Mouse (Mus musculus) limb, embryonic 13.5 days (tissue): Measurements from ENCODE around the gene Insig2. TPM values are rescaled to one million over a fixed set of nuclear protein-coding genes. Genes with fewer than 3 reads are reported as not detected.

ENCODE experiments used
- ATAC-seq: fragments of 200-750 bp; cut with Nextera tagmentation; 2 replicates; pipeline ENCODE4 v1.8.0; 2017; ENCODE audit warnings: low read depth, moderate number of reproducible peaks, moderate TSS enrichment; ENCODE audit not compliant: low FRiP score
- H3K27ac ChIP-seq: fragments of 300-500 bp; sonication (generic); 2 replicates; pipeline ENCODE4 v1.5.1; 2015; ENCODE audit warnings: inconsistent platforms, mild to moderate bottlenecking, moderate library complexity
- H3K27me3 ChIP-seq: fragments of 300-500 bp; sonication (generic); 2 replicates; pipeline ENCODE4 v1.6.1; 2015; ENCODE audit warnings: mild to moderate bottlenecking, inconsistent platforms
- H3K36me3 ChIP-seq: fragments of 300-500 bp; sonication (generic); 2 replicates; pipeline ENCODE4 v1.6.1; 2015; ENCODE audit warnings: inconsistent platforms, mild to moderate bottlenecking, moderate library complexity
- H3K4me1 ChIP-seq: fragments of 300-500 bp; sonication (generic); 2 replicates; pipeline ENCODE4 v1.6.1; 2015; ENCODE audit warnings: inconsistent platforms
- H3K4me2 ChIP-seq: fragments of 300-500 bp; sonication (generic); replicated peaks from 2 replicates; pipeline ENCODE4 v1.6.1; 2015; ENCODE audit warnings: inconsistent platforms, mild to moderate bottlenecking, moderate library complexity
- H3K4me3 ChIP-seq: fragments of 300-500 bp; sonication (generic); 2 replicates; pipeline ENCODE4 v1.5.1; 2015; ENCODE audit warnings: moderate library complexity, mild to moderate bottlenecking, inconsistent platforms
- H3K9ac ChIP-seq: fragments of 300-500 bp; sonication (generic); 2 replicates; pipeline ENCODE4 v1.6.1; 2015; ENCODE audit warnings: mild to moderate bottlenecking, inconsistent platforms
- H3K9me3 ChIP-seq: fragments of 300-500 bp; sonication (generic); 2 replicates; pipeline ENCODE4 v1.6.1; 2016; ENCODE audit warnings: inconsistent platforms
- WGBS: fragments of 180-500 bp; shearing (Covaris S2); methylation state at CpG from one replicate; pipeline ENCODE4 v1.1.7; 2015; 5-methylcytosine and 5-hydroxymethylcytosine counted together
- polyA plus RNA-seq: library from polyadenylated mRNA; unstranded; fragments of >200 nt; fragmentation: Nextera tagmentation; extraction: Ambion mirVana; gene quantifications from 2 replicates; pipeline ENCODE4 v1.2.1, GENCODE M21; 2015

Gene Insig2
- polyA plus RNA-seq, 1 experiment from 2014 or later: 30.6 TPM

DNA sequence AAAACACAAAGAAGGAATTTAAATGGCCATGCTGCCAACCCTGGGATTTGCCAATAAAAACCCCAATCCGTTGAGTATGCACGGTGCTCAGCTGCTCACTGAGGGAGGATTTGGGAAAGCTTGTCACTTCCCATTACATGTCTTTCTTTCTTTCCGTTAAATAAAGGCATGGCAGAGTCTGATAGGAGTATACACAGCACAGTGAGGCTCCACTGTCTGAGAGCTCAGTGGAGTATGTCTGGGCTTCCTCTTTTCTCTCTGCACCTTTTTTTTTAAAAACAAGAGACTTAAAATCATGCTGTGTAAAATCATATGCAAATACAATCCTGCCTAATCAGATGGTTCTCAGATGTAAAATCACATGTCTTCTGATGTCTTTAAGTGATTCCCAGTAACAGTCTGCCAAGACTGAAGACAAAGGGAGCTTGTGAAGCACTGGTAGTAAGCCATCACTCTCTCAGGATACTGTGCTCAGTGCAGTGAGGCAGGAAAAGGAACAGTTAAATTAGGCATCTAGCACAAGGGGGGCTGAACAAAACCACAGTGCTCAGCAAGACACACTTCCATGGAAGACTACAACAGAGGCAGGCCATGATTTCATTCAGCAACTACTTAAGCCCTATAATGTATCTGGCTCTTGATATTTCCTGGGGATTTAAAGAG is 17.5 kb downstream of the Insig2 start:
- H3K9me3 ChIP-seq: no peaks in the 10 kb centered on the region
- no peak overlapping the region for H3K9ac ChIP-seq
- ATAC-seq: no peak
- peaks cover 56% of the 10 kb centered on the region for H3K36me3 ChIP-seq
- no peak overlapping the region for H3K27ac ChIP-seq
- no peaks in the 10 kb centered on the region for H3K27me3 ChIP-seq
- no peak overlapping the region for H3K4me2 ChIP-seq
- H3K4me3 ChIP-seq: no peak overlapping the region
- no peaks in the 10 kb centered on the region for H3K4me1 ChIP-seq
- 73% methylated on average over 3 of the region's 3 CpGs for WGBS

- H3K27me3 ChIP-seq: no peaks in the 10 kb centered on the region
- H3K4me3 ChIP-seq: no peak overlapping the region
- H3K4me2 ChIP-seq: no peak overlapping the region
- H3K9ac ChIP-seq: no peak overlapping the region
- no peak for ATAC-seq
- whole genome bisulfite sequencing: 92% methylated on average over 1 of the region's 1 CpGs
- no peaks in the 10 kb centered on the region for H3K9me3 ChIP-seq
- H3K4me1 ChIP-seq: no peaks in the 10 kb centered on the region
- H3K36me3 ChIP-seq: peaks cover 43% of the 10 kb centered on the region
- no peak overlapping the region for H3K27ac ChIP-seq
Measured at GRCm38 (mm10) chr1:121313181-121313580, 19.2 kb downstream of the Insig2 start.

DNA sequence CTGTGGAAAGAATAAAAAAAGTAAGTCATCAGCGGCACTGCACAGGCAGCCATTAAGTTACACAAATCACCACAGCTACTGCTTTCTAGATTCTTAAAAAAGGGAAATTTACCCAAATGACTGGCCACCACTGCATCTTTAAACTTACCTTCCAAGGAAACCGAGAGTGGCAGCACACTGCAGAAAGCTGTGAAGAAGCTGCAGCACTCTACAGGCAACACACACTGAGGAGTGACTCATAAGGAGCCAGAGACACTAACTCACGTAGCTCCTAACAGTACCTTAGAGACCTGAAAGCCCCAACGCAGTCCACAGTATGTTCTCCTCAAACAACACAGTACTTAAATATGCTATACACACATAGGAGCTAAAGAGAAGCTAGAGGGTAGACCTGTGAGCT is 20.1 kb downstream of the Insig2 start:
- H3K36me3 ChIP-seq: peaks cover 41% of the 10 kb centered on the region
- no peak for ATAC-seq
- H3K27ac ChIP-seq: no peak overlapping the region
- no peak overlapping the region for H3K9ac ChIP-seq
- H3K4me3 ChIP-seq: no peak overlapping the region
- H3K4me1 ChIP-seq: no peaks in the 10 kb centered on the region
- no peaks in the 10 kb centered on the region for H3K27me3 ChIP-seq
- 81% methylated on average over 4 of the region's 4 CpGs for WGBS
- no peaks in the 10 kb centered on the region for H3K9me3 ChIP-seq
- no peak overlapping the region for H3K4me2 ChIP-seq

DNA sequence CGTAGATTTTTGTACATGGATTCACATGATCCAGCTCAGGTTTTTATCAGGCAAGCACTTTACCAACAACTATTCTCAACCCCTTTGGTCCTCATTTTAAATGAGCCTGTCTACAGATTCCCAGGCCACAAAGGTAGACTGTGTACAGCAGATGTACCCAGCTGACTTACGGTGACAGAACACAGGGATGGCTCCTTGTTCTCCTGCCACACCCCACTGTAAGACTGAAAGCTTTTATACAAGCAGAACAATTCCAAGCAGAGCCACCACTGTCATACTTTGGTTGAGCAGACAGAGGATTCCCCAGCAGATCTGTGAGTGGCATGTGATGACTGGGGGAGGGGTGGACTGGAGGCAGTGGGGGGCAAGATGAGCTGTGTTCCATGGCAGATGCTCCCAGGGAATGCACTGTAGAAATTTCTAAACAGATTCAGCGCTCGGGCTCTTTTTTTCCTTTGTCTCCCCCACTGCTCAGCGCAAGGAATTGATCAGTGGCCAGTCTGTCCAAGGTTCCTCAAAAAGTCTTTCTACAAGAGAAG is 35.6 kb downstream of the Insig2 start:
- 86% methylated on average over 5 of the region's 5 CpGs for WGBS
- Histone ChIP-seq H3K9ac (no peak overlapping the region), H3K27ac (no peak overlapping the region), H3K36me3 (peaks cover 12% of the 10 kb centered on the region; the same call in 1 of the 2 replicates), H3K27me3 (no peaks in the 10 kb centered on the region), H3K4me1 (no peaks in the 10 kb centered on the region), H3K4me3 (no peak overlapping the region), H3K4me2 (no peak overlapping the region), H3K9me3 (no peaks in the 10 kb centered on the region)
- ATAC-seq: no peak

DNA sequence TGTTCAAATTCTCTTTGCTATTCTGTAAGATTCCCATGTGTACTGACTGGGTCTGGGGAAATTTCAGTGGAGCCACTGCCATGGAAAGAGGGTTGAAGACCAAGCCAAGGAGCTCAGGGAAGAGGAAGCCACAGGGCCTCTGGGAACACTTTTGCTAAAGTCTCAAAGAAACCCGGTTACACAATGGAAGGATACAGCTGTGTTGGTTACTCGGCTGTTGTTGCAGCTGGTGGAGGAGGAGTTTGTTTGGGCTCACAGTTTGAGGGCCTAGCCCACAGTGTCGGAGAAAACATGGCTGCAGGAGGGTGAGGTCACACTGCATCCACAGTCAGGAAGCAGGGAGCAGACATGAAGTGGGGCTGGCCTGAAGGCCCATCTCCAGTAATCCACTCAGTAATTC is 38.8 kb downstream of the Insig2 start:
- WGBS: 65% methylated on average over 3 of the region's 3 CpGs
- H3K4me3 ChIP-seq: no peak overlapping the region
- no peaks in the 10 kb centered on the region for H3K27me3 ChIP-seq

GRCm38 (mm10) chr1:121290841-121291240 is 41.5 kb downstream of the Insig2 start:
- Histone ChIP-seq H3K27ac (no peak overlapping the region), H3K9me3 (no peaks in the 10 kb centered on the region), H3K4me2 (no peak overlapping the region), H3K4me3 (no peak overlapping the region), H3K27me3 (no peaks in the 10 kb centered on the region), H3K36me3 (no peaks in the 10 kb centered on the region), H3K4me1 (no peaks in the 10 kb centered on the region), H3K9ac (no peak overlapping the region)
- 76% methylated on average over 10 of the region's 10 CpGs for WGBS
- ATAC-seq: no peak

More for the DNA sequence above, 38.8 kb downstream of the Insig2 start:
- Histone ChIP-seq H3K9me3 (no peaks in the 10 kb centered on the region), H3K36me3 (no peaks in the 10 kb centered on the region), H3K9ac (no peak overlapping the region), H3K4me2 (no peak overlapping the region), H3K4me1 (no peaks in the 10 kb centered on the region), H3K27ac (no peak overlapping the region)
- no peak for ATAC-seq

- Histone ChIP-seq H3K36me3 (no peaks in the 10 kb centered on the region), H3K27me3 (no peaks in the 10 kb centered on the region), H3K4me2 (no peak overlapping the region), H3K4me1 (no peaks in the 10 kb centered on the region), H3K9me3 (no peaks in the 10 kb centered on the region), H3K27ac (no peak overlapping the region), H3K9ac (no peak overlapping the region), H3K4me3 (no peak overlapping the region)
- WGBS: 49% methylated on average over 5 of the region's 5 CpGs
- ATAC-seq: no peak
Measured at GRCm38 (mm10) chr1:121290340-121290739, 42.0 kb downstream of the Insig2 start.

GRCm38 (mm10) chr1:121284197-121284596 is 48.2 kb downstream of the Insig2 start:
- no peak overlapping the region for H3K4me2 ChIP-seq
- no peak overlapping the region for H3K9ac ChIP-seq
- no peak overlapping the region for H3K27ac ChIP-seq
- no peaks in the 10 kb centered on the region for H3K4me1 ChIP-seq
- H3K27me3 ChIP-seq: no peaks in the 10 kb centered on the region
- H3K36me3 ChIP-seq: no peaks in the 10 kb centered on the region
- no peak for ATAC-seq
- no peaks in the 10 kb centered on the region for H3K9me3 ChIP-seq
- WGBS: 96% methylated on average over 2 of the region's 2 CpGs
- H3K4me3 ChIP-seq: no peak overlapping the region

GRCm38 (mm10) chr1:121280501-121280900 is 51.9 kb downstream of the Insig2 start:
- ATAC-seq: no peak
- no peak overlapping the region for H3K9ac ChIP-seq
- no peaks in the 10 kb centered on the region for H3K4me1 ChIP-seq
- H3K4me2 ChIP-seq: no peak overlapping the region
- no peak overlapping the region for H3K27ac ChIP-seq
- WGBS: 100% methylated on average over 1 of the region's 1 CpGs
- no peaks in the 10 kb centered on the region for H3K27me3 ChIP-seq
- H3K4me3 ChIP-seq: no peak overlapping the region
- H3K36me3 ChIP-seq: no peaks in the 10 kb centered on the region
- no peaks in the 10 kb centered on the region for H3K9me3 ChIP-seq

GRCm38 (mm10) chr1:121278370-121278769 is 54.0 kb downstream of the Insig2 start:
- ATAC-seq: no peak
- 72% methylated on average over 3 of the region's 3 CpGs for WGBS

GRCm38 (mm10) chr1:121277466-121277865 is 54.9 kb downstream of the Insig2 start:
- no peak overlapping the region for H3K4me3 ChIP-seq
- no peak for ATAC-seq
- H3K4me2 ChIP-seq: no peak overlapping the region
- H3K27me3 ChIP-seq: no peaks in the 10 kb centered on the region
- 82% methylated on average over 4 of the region's 4 CpGs for WGBS
- H3K9me3 ChIP-seq: no peaks in the 10 kb centered on the region
- no peak overlapping the region for H3K27ac ChIP-seq
- no peaks in the 10 kb centered on the region for H3K4me1 ChIP-seq
- no peak overlapping the region for H3K9ac ChIP-seq
- H3K36me3 ChIP-seq: no peaks in the 10 kb centered on the region

More at GRCm38 (mm10) chr1:121278370-121278769, 54.0 kb downstream of the Insig2 start:
- H3K27me3 ChIP-seq: no peaks in the 10 kb centered on the region
- no peak overlapping the region for H3K27ac ChIP-seq
- H3K4me1 ChIP-seq: no peaks in the 10 kb centered on the region
- no peak overlapping the region for H3K4me2 ChIP-seq
- H3K36me3 ChIP-seq: no peaks in the 10 kb centered on the region
- no peaks in the 10 kb centered on the region for H3K9me3 ChIP-seq
- H3K9ac ChIP-seq: no peak overlapping the region
- H3K4me3 ChIP-seq: no peak overlapping the region

GRCm38 (mm10) chr1:121275961-121276506 is 56.4 kb downstream of the Insig2 start:
- Histone ChIP-seq H3K4me3 (no peak overlapping the region), H3K4me1 (no peaks in the 10 kb centered on the region), H3K4me2 (no peak overlapping the region), H3K36me3 (no peaks in the 10 kb centered on the region), H3K9ac (no peak overlapping the region), H3K27me3 (no peaks in the 10 kb centered on the region), H3K27ac (no peak overlapping the region), H3K9me3 (no peaks in the 10 kb centered on the region)
- WGBS: 64% methylated on average over 3 of the region's 3 CpGs
- ATAC-seq: no peak
